Mouse (Mus musculus) c-Kit-positive CD71-negative TER-119-negative erythroid progenitor cells, embryonic 14.5 days (primary cell): ENCODE results near the gene Il10rb.

ENCODE experiments used
- DNase-seq: peaks from one replicate; pipeline ENCODE4 v3.0.0-alpha.2; 2013; ENCODE audit warnings: low read depth

Gene Il10rb

GRCm38 (mm10) chr16:91450137-91451064 is 44.4 kb downstream of the Il10rb start:
- DNase-seq: no peak

DNA sequence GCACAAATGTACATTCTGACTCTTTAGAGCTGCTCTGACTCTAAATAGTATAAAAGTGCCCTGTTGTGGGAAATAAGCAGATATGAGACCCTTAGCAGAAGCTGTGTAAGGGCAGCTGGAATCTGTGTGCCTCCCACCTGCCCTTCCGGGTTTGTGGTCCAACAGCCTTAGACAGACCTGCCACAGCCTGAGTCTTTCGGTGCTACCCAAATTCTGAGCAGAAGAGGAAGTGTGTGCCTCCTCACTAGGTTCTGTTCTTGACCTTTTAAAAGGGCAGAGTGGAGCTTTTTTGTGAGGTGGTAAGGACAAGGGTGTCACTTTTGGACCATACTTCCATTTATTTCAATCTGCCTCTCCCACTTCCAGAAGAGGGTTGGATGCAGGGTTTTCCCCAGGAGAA is 46.0 kb downstream of the Il10rb start:
- no peak for DNase-seq

GRCm38 (mm10) chr16:91452363-91452896 is 46.5 kb downstream of the Il10rb start:
- no peak for DNase-seq

DNA sequence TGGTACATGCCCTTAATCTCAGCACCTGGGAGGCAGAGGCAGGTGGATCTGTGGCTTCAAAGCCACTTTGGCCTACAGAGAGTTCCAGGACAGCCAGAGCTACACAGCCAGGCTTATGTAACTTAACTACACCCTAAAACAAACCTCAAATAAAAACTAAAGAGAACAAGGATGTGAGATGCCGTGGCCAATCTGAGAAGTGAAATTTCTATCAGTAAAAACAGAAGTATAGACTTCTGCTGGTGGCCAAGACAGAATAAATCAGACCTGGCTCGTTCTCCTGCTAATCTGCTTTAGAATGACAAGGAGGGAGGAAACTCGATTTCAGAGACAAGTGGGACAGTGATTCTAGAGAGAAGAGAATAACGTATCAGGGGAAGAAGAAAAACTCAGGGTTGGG is 49.9 kb downstream of the Il10rb start:
- no peak for DNase-seq

DNA sequence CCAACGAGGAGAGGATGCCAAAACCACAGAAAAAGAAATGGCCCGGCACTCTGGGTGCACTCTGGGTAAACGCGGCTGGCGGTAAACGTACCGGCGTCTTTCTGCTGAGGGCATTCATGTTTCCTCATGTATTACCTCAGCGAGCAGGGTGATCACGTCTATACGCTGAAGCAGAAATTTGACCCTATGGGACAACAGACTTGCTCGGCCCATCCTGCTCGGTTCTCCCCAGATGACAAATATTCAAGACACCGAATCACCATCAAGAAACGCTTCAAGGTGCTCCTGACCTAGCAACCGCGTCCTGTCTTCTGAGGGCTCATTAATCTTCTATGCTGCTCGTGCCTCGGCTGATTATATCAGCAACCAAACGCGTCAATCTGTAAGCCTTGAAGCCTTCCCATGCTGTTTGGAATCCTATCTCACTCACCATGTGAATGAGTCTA is 52.4 kb downstream of the Il10rb start:
- DNase-seq: no peak

GRCm38 (mm10) chr16:91458976-91459375 is 53.0 kb downstream of the Il10rb start:
- DNase-seq: no peak

DNA sequence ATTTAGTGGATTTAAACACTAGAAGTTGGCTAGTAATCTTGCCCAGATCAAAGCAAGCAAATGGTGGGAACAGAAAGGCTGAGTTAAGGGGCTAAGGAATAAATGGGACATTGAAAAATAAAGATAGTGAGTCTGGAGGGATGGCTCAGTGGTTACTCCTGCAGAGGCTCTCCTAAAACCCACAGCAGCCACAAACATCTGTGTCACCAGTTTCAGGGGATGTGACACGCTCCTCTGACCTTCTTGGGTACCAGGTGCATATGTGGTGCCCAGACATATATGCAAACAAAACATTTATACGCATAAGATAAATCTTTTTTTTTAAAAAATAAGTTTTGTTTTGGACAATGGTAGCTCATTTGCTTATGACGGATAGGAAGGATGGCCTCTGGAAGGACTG is 53.4 kb downstream of the Il10rb start:
- no peak for DNase-seq

GRCm38 (mm10) chr16:91459841-91460370 is 53.9 kb downstream of the Il10rb start:
- no peak for DNase-seq

GRCm38 (mm10) chr16:91461066-91461638 is 55.2 kb downstream of the Il10rb start:
- DNase-seq: no peak

GRCm38 (mm10) chr16:91461773-91462181 is 55.8 kb downstream of the Il10rb start:
- no peak for DNase-seq

GRCm38 (mm10) chr16:91462644-91463043 is 56.7 kb downstream of the Il10rb start:
- no peak for DNase-seq

DNA sequence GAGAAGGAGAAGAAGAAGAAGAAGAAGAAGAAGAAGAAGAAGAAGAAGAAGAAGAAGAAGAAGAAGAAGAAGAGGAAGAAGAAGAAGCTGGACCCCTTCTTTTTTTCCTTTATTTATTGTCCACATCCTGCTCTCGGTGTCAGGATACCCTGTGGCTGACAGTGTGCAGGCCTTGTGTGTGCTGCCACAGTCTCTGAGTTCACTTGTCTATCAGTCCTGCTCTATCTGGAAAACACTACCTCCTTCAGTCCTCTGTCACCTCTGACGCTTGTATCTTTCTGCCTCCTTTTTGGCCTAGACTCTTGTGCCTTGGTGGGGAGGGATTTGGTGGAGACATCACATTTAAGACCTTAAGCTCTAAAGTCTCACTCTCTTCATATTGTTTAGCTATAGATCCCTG is 57.4 kb downstream of the Il10rb start:
- no peak for DNase-seq

- no peak for DNase-seq
Measured at GRCm38 (mm10) chr16:91463836-91464400, 58.0 kb downstream of the Il10rb start.

DNA sequence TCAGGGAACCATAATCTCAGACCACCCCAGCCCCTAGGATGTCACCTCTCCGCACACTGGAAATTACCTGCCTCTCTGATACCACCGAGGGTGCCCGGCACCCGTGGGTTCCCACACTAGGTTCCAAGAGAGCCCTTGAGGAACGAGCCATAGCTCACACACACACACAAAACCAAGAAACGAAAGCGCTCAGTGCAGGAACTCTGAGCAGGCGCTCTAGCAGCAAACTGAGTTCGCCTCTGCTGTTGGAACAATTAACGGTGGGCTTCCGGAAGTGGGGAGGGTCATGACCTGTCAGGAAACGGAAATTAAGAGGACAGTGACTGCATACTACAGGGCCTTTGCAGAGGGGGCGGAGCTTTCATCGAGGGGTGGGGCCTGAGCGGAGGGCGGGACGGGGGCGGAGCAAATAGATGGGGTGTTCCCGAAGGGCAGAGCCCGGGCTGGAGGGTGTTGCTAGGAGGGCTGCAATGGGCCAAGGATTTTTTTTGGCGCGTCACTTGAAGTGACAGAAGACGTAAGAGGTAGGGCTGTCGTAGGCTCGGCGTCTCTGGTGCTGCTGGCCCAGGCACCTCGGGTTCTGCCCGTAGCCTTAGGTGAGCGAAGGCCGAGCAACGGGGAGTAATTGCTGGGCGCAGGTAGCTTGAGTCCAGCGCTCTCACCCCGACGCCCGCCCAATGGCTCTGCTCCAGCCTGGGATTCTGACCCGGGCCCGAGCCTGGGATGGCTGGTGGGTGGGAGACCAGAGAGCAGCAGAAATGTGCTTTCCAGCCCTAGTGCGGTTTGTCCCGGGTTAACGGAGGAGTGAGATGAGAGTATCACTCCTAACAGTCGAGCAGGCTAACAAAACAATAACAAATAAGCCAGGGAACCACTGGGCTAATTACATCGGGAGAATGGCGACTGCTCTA is 58.9 kb downstream of the Il10rb start:
- peak; percentile 89 for DNase-seq

- no peak for DNase-seq
Measured at GRCm38 (mm10) chr16:91465505-91466240, 59.7 kb downstream of the Il10rb start.

GRCm38 (mm10) chr16:91466566-91466965 is 60.6 kb downstream of the Il10rb start:
- DNase-seq: no peak

DNA sequence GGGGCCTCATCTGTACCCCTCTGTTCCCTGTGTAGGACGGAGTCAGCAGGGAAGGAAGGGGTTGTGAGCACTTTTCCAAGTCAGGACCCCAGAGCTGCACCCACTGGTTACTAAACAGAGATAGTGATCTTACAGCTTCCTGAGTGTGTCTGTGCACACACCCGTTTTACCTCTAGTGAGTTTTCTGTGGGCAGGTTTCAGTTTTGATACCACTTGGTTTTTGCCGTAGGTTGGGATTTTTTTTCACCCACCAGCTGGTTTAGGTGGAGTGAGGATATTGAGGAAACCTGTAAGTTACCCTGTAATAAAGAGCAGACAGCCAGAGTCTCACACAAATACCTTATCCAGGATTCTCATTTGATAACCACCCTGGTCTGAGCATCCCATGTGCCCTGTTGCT is 64.5 kb downstream of the Il10rb start:
- DNase-seq: no peak

DNA sequence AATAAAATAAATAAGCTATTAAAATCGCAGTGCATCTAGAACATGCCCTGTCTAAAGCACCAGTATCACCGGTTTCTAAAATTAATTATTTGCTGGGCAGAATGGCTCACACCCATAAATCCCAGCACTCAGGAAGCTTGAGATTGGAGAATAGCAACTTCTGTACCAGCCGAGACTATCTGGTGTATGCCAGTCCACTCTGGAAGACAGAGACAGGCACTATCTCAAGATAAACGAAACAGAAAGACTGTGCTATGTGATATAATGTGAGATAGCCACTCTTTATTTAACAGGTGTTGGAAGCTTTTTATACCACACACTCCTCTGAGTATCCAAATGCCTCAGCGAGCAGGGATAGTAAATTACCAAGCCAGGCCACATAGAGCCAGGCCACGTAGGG is 65.5 kb downstream of the Il10rb start:
- no peak for DNase-seq
